Mouse (Mus musculus): ENCODE data around the gene Tdp1. TPM values are rescaled to one million over a fixed set of nuclear protein-coding genes. Genes with fewer than 3 reads are reported as not detected.

Gene Tdp1
- polyA plus RNA-seq (2014; fragmentation: Nextera tagmentation; extraction: Ambion mirVana): 78.8 and 80.6 TPM in 2 replicates

DNA sequence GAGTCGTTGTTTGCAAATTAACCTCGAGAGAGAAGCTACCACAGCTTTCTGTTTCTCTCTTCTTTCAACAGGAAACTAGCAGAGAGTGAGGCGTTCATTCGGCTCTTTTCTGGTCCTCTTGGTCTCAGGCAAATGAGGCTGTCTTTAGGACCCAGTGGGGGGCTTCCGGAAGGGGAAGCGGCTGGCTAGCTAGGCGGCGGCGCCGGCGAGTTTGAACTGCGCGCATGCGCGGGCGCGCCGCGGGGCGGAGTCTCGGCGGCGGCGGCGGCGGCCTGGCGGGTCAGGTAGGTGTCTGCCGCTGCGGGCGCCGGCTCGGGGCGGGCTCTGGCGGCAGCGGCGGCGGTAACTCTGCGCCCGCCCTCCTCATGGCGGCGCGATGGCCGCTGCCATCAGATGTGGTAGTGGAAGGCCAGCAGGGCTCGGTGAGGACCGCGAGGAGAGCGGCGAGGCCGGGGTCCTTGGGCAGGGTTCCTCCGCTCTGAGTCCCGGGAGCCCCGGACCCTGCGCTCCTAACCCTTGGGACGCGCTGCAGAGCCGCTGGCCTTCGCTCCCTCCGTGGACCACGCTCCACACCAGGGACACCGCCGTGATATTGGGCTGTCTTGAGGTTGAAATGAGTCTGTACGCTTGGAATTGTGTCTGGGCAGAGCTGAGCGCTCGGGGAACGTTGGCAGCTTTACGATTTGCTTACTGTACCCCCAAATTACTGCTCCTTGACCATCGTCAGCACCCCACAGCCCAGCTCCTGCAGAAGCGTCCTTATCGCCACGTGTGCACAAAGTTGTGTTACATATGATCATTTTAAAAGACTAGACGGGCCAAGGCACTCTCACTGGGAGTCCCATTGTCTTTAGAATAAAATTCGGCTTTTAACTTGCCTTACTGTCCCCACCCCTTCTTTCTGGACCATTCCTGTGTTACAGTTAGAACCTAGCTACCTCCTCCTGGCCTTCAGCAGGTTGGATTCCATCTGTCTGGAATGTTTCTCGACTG lies at the start of gene Tdp1, which contains the start of gene Efcab11:
TSS of gene Tdp1 (plus strand) at position 249 of the 993 bp plus-strand sequence.
TSS of gene Efcab11 (minus strand) at position 171 of the 993 bp plus-strand sequence.
- Histone ChIP-seq H3K27ac (ENCODE audit: low read depth, low read length) (peak within 1 kb of the TSS; percentile 76), H3K9me3 (replicated peaks; ENCODE audit: control insufficient read depth, low read length) (no peaks in the 10 kb centered on the region), H3K4me3 (ENCODE audit: low read depth, low read length) (peak within 1 kb of the TSS; percentile 71), H3K9ac (ENCODE audit: low read length) (peak within 1 kb of the TSS; percentile 89), H3K4me1 (ENCODE audit: control insufficient read depth, insufficient read depth, low read length) (peaks cover 15% of the 10 kb centered on the region), H3K36me3 (ENCODE audit: control insufficient read depth, insufficient read depth, low read length) (0 out of 2 replicates have a peak, but pooled peaks cover 6% of the 10 kb centered on the region), H3K4me2 (ENCODE audit: low read length) (peak within 1 kb of the TSS; percentile 71), H3K27me3 (replicated peaks; ENCODE audit: control insufficient read depth, insufficient read depth, low read length) (no peaks in the 10 kb centered on the region)
- under 1% methylated on average over 68 of the region's 73 CpGs for WGBS
- ATAC-seq: peak; percentile 84
- peak; percentile 97 for DNase-seq (ENCODE audit: low spot score)

DNA sequence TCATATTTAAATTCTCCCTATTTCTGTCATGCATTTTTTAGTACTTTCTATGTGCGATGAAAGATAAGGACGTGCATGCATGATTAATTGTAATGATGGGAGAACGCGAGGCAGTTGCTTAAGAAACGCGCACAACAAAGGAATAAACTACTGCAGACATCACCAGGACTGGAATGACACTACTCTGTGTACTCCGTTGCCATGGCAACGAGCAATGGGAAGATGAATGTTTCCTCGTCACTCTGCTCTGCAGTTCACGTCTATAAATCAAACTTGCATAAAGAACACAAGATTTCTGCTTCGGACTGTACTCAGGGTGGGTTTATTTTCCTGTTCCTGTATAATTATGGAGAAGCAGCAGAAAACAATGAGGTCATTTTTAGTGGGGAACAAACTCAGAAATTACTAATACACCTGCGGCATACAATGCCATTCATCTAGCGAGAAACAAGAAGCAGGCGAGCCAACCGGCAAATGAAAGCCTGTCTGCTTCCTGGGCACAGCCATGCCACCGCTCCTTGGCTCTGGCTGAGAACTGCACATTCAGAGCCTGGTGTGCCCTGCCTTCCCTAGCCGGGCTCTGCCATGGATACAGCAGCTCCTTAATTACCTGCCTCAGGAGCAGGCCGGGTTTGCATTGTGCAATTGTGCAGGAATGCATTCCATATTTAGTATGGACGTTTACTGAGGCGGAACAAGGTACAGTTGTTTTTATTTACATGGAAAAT lies 47.7 kb upstream of the Tdp1 start:
- Histone ChIP-seq H3K4me3 (ENCODE audit: low read depth, low read length) (no peak overlapping the region), H3K4me2 (ENCODE audit: low read length) (peak overlapping the region; percentile 37), H3K36me3 (ENCODE audit: control insufficient read depth, insufficient read depth, low read length) (no peaks in the 10 kb centered on the region), H3K9ac (ENCODE audit: low read length) (peak overlapping the region; percentile 9; the same call in 1 of the 2 replicates), H3K27ac (ENCODE audit: low read depth, low read length) (no peak overlapping the region), H3K9me3 (replicated peaks; ENCODE audit: control insufficient read depth, low read length) (no peaks in the 10 kb centered on the region), H3K4me1 (ENCODE audit: control insufficient read depth, insufficient read depth, low read length) (peaks cover 10% of the 10 kb centered on the region), H3K27me3 (replicated peaks; ENCODE audit: control insufficient read depth, insufficient read depth, low read length) (no peaks in the 10 kb centered on the region)
- ATAC-seq: peak; percentile 93
- peak; percentile 97 for DNase-seq (ENCODE audit: low spot score)
- WGBS: 30% methylated on average over 20 of the region's 20 CpGs

- Histone ChIP-seq H3K4me1 (ENCODE audit: control insufficient read depth, insufficient read depth, low read length) (peaks cover 10% of the 10 kb centered on the region), H3K9me3 (replicated peaks; ENCODE audit: control insufficient read depth, low read length) (no peaks in the 10 kb centered on the region), H3K27ac (ENCODE audit: low read depth, low read length) (no peak overlapping the region), H3K36me3 (ENCODE audit: control insufficient read depth, insufficient read depth, low read length) (no peaks in the 10 kb centered on the region), H3K4me2 (ENCODE audit: low read length) (no peak overlapping the region), H3K9ac (ENCODE audit: low read length) (no peak overlapping the region), H3K4me3 (ENCODE audit: low read depth, low read length) (no peak overlapping the region), H3K27me3 (replicated peaks; ENCODE audit: control insufficient read depth, insufficient read depth, low read length) (no peaks in the 10 kb centered on the region)
- no peak for ATAC-seq
- 93% methylated on average over 5 of the region's 5 CpGs for WGBS
- no peak for DNase-seq (ENCODE audit: low spot score)
Observed at GRCm38 (mm10) chr12:99837528-99837927, 46.8 kb upstream of the Tdp1 start.

DNA sequence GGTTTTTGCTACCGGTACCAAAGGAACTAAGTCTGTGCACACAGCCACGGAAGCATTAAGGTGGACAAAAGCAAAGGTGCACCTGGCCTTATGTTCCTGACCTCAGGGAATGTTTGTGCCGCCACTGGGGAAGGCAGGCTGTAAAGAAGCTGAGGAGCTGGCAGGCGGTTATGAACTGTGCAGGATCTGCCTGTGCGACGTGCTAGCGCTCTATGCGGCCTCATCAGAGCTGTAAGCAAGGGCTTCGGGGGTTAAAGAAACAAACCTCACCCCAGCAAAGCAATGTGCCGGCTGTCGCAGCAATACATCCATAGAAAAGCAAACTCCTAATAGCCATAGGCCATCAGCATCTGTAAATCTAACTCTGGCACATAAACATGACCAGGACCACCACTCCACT lies 46.2 kb upstream of the Tdp1 start:
- ATAC-seq: no peak
- no peak overlapping the region for H3K4me2 ChIP-seq (ENCODE audit: low read length)
- H3K27me3 ChIP-seq (replicated peaks; ENCODE audit: control insufficient read depth, insufficient read depth, low read length): no peaks in the 10 kb centered on the region
- no peak overlapping the region for H3K4me3 ChIP-seq (ENCODE audit: low read depth, low read length)
- H3K9ac ChIP-seq (ENCODE audit: low read length): no peak overlapping the region
- no peak overlapping the region for H3K27ac ChIP-seq (ENCODE audit: low read depth, low read length)
- DNase-seq (ENCODE audit: low spot score): no peak
- 79% methylated on average over 11 of the region's 11 CpGs for WGBS
- no peaks in the 10 kb centered on the region for H3K9me3 ChIP-seq (replicated peaks; ENCODE audit: control insufficient read depth, low read length)
- H3K4me1 ChIP-seq (ENCODE audit: control insufficient read depth, insufficient read depth, low read length): peaks cover 10% of the 10 kb centered on the region
- no peaks in the 10 kb centered on the region for H3K36me3 ChIP-seq (ENCODE audit: control insufficient read depth, insufficient read depth, low read length)

- Histone ChIP-seq H3K4me3 (ENCODE audit: low read depth, low read length) (no peak overlapping the region), H3K9ac (ENCODE audit: low read length) (no peak overlapping the region), H3K36me3 (ENCODE audit: control insufficient read depth, insufficient read depth, low read length) (no peaks in the 10 kb centered on the region), H3K9me3 (replicated peaks; ENCODE audit: control insufficient read depth, low read length) (no peaks in the 10 kb centered on the region), H3K27me3 (replicated peaks; ENCODE audit: control insufficient read depth, insufficient read depth, low read length) (no peaks in the 10 kb centered on the region), H3K4me2 (ENCODE audit: low read length) (no peak overlapping the region), H3K27ac (ENCODE audit: low read depth, low read length) (no peak overlapping the region), H3K4me1 (ENCODE audit: control insufficient read depth, insufficient read depth, low read length) (peaks cover 10% of the 10 kb centered on the region)
- 90% methylated on average over 14 of the region's 14 CpGs for WGBS
- DNase-seq (ENCODE audit: low spot score) (peak; percentile 67), ATAC-seq (no peak)
Observed at GRCm38 (mm10) chr12:99838703-99839102, 45.6 kb upstream of the Tdp1 start.

DNA sequence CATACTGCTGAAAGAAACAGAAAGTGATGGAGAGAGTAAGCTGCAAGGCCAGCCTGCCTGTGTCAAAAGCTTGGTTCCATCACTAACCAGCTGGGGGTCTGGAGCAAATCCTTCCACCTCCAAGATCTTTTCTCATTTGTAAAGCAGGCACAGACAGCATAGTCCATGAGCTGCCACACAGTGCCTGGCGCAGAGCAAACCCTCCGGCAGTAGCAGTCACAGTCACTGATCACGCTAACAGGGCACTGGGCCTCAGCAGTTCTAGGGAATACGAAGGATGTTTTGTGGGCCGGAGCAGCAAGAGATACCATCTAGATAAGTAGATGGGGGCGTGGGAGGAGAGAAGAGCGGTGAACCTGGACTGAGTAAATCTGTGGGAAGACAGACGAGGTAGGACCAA lies 39.4 kb upstream of the Tdp1 start:
- H3K4me1 ChIP-seq (ENCODE audit: control insufficient read depth, insufficient read depth, low read length): no peaks in the 10 kb centered on the region
- no peaks in the 10 kb centered on the region for H3K9me3 ChIP-seq (replicated peaks; ENCODE audit: control insufficient read depth, low read length)
- ATAC-seq: no peak
- no peaks in the 10 kb centered on the region for H3K27me3 ChIP-seq (replicated peaks; ENCODE audit: control insufficient read depth, insufficient read depth, low read length)
- no peak overlapping the region for H3K4me3 ChIP-seq (ENCODE audit: low read depth, low read length)
- no peak overlapping the region for H3K4me2 ChIP-seq (ENCODE audit: low read length)
- no peak overlapping the region for H3K9ac ChIP-seq (ENCODE audit: low read length)
- H3K36me3 ChIP-seq (ENCODE audit: control insufficient read depth, insufficient read depth, low read length): no peaks in the 10 kb centered on the region
- DNase-seq (ENCODE audit: low spot score): no peak
- WGBS: 92% methylated on average over 8 of the region's 8 CpGs
- H3K27ac ChIP-seq (ENCODE audit: low read depth, low read length): no peak overlapping the region

DNA sequence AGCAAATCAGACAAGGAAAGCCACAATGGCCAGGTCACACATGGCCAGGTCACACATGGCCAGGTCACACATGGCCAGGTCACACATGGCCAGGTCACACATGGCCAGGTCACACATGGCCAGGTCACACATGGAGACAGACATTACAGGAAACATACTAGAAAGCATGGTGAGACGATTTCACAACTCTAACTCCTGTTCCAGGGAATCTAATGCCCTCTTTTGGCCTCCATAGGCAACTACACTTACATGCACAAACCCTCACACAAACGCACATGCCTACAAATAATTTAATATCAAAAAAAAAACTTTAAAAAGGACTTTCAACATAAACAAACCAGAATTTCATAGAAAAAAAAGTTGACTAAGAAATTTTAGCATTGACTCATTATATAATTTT lies 34.3 kb upstream of the Tdp1 start:
- H3K27me3 ChIP-seq (replicated peaks; ENCODE audit: control insufficient read depth, insufficient read depth, low read length): no peaks in the 10 kb centered on the region
- H3K4me1 ChIP-seq (ENCODE audit: control insufficient read depth, insufficient read depth, low read length): peaks cover 15% of the 10 kb centered on the region; the same call in 1 of the 2 replicates
- ATAC-seq: no peak
- H3K9me3 ChIP-seq (replicated peaks; ENCODE audit: control insufficient read depth, low read length): no peaks in the 10 kb centered on the region
- no peak overlapping the region for H3K27ac ChIP-seq (ENCODE audit: low read depth, low read length)
- DNase-seq (ENCODE audit: low spot score): no peak
- H3K4me2 ChIP-seq (ENCODE audit: low read length): no peak overlapping the region
- no peaks in the 10 kb centered on the region for H3K36me3 ChIP-seq (ENCODE audit: control insufficient read depth, insufficient read depth, low read length)
- H3K9ac ChIP-seq (ENCODE audit: low read length): no peak overlapping the region
- H3K4me3 ChIP-seq (ENCODE audit: low read depth, low read length): no peak overlapping the region
- WGBS: 88% methylated on average over 2 of the region's 2 CpGs

DNA sequence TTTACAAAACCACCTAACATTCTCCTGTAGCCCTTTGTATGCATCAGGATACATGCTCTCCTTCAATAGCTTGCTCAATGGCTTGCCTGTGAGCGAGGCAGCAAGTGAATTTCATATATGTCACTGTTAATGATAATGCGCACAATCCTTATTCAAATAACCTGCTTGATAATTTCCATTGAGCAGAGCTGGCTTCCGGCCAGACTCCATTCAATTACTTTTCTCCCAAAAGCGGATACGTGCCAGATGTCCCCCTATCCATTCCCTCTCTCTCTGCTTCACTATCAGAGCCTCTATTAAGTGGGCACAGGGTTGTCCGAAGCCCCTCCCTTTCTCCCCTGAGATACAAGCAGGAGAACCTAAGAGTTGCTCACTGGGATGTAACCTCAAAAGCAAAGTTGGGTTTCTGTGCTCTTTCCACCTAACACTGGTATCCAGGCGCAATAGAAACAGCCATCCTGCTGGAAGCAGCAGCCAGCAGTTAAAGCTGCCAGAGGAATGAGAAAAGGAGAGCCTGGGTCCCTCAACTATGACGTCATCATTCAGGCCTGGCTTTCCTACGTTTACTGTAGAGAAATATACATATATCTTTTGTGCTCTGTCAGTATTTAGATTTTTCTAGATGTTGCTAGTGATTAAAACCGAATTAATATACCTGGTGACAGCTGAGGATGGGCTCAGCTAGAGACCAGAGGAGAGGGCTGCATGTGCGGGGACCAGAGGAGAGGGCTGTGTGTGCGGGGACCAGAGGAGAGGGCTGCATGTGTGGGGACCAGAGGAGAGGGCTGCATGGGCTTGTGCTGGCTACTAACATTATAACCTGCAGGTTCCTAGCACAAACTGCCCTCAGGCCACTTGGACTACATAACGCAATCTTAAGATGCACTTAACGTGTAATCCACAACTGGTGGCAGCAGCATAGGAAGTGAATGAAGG lies 30.7 kb upstream of the Tdp1 start:
- H3K27me3 ChIP-seq (replicated peaks; ENCODE audit: control insufficient read depth, insufficient read depth, low read length): no peaks in the 10 kb centered on the region
- no peak overlapping the region for H3K4me2 ChIP-seq (ENCODE audit: low read length)
- peak; percentile 86 for DNase-seq (ENCODE audit: low spot score)
- WGBS: 42% methylated on average over 14 of the region's 14 CpGs
- H3K4me1 ChIP-seq (ENCODE audit: control insufficient read depth, insufficient read depth, low read length): peaks cover 15% of the 10 kb centered on the region; the same call in 1 of the 2 replicates
- H3K27ac ChIP-seq (ENCODE audit: low read depth, low read length): peak overlapping the region; percentile 68
- no peak overlapping the region for H3K4me3 ChIP-seq (ENCODE audit: low read depth, low read length)
- no peak overlapping the region for H3K9ac ChIP-seq (ENCODE audit: low read length)
- peak; percentile 83 for ATAC-seq
- no peaks in the 10 kb centered on the region for H3K9me3 ChIP-seq (replicated peaks; ENCODE audit: control insufficient read depth, low read length)
- H3K36me3 ChIP-seq (ENCODE audit: control insufficient read depth, insufficient read depth, low read length): no peaks in the 10 kb centered on the region

Measured in forebrain, embryonic 14.5 days (tissue).